Mouse (Mus musculus) liver, embryonic 15.5 days (tissue): Measurements from ENCODE around the gene Pacsin1. TPM values are rescaled to one million over a fixed set of nuclear protein-coding genes. Genes with fewer than 3 reads are reported as not detected.

ENCODE experiments used
- polyA plus RNA-seq: library from polyadenylated mRNA; unstranded; fragments of >200 nt; fragmentation: Nextera tagmentation; extraction: Ambion mirVana; gene quantifications from 2 replicates; pipeline ENCODE4 v1.2.1, GENCODE M21; 2015

Gene Pacsin1
- polyA plus RNA-seq, 1 experiment from 2014 or later: 0.13 TPM

Other genes starting within 250 kb of the Pacsin1 start
- gene Grm4, start 134.1 kb upstream of the Pacsin1 start, polyA plus RNA-seq: 0.02 TPM in 1 of 2 replicates, not detected in the other
- gene Hmga1, start 99.0 kb upstream of the Pacsin1 start, polyA plus RNA-seq: 131 and 132 TPM in 2 replicates
- 12.3 and 13.9 TPM in 2 replicates for gene AI413582, start 89.8 kb upstream of the Pacsin1 start, polyA plus RNA-seq
- gene Nudt3, start 32.0 kb upstream of the Pacsin1 start, polyA plus RNA-seq: 23.2 and 26.1 TPM in 2 replicates
- gene RPS10-NUDT3, start 20.3 kb upstream of the Pacsin1 start, polyA plus RNA-seq: not detected in 2 replicates
- 435 and 496 TPM in 2 replicates for gene Rps10, start 18.8 kb upstream of the Pacsin1 start, polyA plus RNA-seq
- 0.18 TPM in 1 of 2 replicates, not detected in the other for gene Spdef, start 73.4 kb downstream of the Pacsin1 start, polyA plus RNA-seq
- gene D17Wsu92e, start 165.1 kb downstream of the Pacsin1 start, polyA plus RNA-seq: 13.3 and 18.2 TPM in 2 replicates
- 115 and 125 TPM in 2 replicates for gene Snrpc, start 182.6 kb downstream of the Pacsin1 start, polyA plus RNA-seq
- 2.2 and 2.5 TPM in 2 replicates for gene Uhrf1bp1, start 200.9 kb downstream of the Pacsin1 start, polyA plus RNA-seq